Mouse (Mus musculus): ENCODE data around the gene Gimap1.
A peak's percentile ranks its signal among the peaks of the same experiment; 100 is the strongest.

Gene Gimap1

DNA sequence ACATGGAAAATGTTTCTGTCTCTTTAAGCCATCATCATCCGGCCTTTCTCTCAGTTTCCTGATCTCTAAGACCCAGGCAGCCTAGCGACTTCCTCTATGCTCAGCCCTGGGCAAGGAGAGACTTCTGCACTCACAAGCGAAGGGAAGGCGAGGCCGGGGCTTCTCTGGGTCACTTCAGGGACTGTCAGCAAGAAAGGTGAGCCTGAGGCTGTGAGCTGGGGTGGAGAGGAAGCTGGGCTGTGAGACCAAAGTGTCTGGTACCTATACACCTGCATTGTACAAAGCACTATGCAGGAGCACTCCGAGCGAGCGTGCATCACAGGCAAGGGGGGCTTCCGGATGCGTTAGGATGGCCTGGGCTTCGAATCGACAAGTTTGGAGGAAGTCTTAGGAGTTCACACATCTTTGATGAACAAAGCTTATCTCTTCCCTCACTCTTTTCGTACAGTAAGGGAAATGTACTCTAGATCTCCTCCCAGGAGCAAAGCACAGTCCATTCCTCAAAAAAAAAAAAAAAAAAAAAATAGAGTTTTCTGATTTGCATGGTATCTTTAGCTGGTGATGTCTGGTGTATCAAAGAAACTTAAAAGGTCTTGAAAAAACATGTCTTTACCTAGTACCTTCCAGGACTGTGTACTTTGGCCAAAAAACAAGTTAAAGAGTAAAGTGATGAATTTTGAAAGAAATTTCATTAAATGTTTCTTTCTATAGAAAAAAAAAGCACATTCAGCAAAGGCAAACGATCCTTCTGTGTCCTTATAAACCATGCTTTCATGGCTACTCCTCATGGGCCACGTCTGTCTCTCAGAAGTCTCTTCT is at the start of gene Gimap1:
Gene Gimap1, plus strand, starts transcription at position 94 of the 819 bp plus-strand sequence.
- DNase-seq = no peak

DNA sequence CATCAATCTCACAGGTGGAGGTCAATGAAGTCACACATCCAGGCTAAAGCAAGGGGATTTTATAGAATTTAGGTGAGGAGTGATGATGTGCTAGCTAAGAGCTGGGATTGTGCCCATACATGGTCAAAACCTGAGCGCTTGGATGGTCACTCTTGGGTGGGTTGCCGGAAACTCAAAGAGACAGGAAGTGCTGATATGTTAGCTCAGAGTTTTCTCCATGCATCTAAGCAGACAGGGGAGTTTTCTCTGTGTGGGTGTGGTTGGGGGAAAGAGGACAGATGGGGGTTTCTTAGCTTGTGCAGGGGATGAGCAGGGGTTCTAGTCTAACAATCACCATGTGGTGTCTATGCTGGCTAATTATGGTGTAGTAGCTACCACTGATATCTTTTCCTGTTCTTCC is 49.5 kb upstream of the Gimap1 start:
- no peak for DNase-seq

DNA sequence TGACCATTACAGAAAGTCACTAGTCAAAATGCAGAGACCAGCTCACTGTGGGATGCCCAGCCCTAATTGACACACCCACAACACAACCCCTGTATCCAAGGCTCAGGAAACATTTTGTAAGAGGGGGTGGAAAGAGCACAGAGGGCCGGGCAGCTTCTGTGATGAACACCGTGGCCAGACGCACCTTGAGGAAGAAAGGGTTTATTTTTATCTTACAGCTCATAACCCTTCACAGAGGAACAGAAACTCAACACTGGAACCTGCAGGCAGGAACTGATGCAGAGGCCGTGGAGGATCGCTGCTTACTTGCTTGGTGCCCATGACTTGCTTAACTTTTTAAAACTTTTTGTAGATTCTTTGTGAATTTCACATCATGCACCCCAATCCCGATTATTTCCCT is 45.9 kb upstream of the Gimap1 start:
- no peak for DNase-seq

DNA sequence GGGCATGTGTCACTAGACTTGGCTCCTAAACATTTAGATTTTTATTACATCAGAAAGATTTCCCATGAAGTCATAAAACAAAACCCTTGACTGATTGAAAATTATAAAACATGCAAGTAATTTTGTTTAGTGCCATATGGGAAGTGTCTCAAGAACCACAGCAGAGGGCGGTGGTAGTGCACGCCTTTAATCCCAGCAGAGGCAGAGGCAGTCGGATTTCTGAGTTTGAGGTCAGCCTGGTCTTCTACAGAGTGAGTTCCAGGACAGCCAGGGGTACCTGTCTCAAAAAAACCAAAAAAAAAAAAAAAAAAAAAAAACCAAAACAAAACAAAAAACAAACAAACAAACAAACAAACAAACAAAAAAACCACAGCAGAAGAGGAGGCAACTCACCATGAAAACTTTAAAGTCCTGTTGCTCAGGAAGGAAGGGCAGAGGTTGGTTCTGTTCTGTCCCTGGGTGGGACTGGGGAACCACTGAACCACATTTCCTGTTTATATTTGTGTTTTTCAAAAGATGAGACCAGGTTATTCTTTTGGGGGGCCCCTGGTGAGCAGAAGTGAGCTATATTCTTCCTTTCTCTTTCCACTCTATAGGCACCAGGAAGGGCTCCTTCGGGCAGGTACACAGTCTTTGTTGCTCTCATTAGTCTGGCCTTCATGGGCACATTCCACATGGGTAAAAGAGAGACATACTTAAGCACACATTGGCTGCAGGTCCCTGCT is 41.9 kb upstream of the Gimap1 start:
- DNase-seq = no peak

DNA sequence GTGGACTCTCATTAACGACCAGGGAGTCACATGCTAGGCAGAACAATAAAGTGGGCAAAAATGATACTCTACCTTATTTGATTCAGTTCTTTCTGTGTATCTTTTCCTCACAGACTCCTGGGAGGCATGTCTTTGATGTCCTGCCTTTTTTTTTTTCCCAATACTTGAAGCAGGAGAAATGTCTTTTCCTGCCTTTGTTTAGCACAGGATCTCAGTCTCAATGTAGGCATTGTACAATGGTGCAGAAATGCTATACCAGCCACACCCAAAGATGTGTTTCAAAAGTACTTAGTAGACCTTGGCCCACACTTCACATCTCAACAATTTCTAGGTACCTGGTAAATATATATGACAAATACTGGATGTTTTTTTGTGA is 41.3 kb upstream of the Gimap1 start:
- no peak for DNase-seq

DNA sequence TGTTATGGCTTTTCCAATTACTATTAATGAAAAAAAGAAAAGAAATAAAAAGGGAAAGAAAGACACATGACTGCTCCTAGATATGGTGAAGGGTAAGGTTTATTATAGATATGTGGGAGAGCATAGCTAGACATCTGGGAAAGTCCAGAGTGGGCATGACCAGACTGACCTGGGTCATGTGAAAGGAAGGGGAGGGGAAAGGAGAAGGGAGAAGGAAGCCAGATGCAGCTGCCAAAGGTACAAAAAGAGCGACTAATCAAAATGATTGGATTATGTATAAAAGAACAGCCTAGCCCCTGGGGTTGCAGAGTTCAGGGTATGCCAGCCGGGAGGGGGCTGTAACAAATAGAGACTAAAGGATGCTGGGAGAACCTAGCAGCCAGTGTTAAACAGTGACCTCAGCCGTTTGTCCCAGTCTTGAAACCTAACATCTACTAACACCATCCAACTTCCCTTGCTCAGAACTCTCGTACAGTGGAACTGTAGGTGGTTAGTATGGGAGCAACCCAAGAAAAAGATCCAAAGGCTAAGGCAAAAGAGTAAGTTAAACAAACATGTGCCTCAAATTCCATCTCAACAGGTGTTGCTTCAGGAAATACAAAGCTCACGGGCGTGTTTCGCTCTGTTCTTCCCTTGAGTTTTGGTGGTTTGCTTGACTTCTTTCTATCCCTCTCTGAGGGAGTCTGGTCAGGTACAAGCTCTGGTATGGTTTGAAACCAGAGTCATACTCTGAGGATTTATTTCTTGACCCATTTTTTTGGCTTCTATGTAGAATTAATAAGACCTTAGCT is 40.6 kb upstream of the Gimap1 start:
- no peak for DNase-seq

DNA sequence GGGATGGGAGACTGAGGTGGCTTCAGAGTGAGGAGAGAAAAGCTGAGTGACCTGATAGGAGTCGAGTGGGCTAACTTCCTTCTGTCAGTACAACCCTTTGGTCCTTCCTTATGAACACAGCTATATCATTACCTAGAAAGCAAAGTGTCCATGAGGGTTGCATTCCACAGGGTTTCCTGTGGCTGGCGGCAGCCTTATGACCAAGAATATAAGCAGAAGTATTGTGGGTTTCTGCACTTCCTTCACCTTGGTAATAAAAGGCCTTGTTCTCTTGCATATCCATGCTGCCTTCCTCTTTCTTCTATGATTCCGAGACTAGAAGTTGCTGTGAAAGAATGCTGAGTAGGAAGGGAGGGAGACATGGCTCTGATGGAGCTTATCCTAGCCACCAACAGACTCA is 40.0 kb upstream of the Gimap1 start:
- no peak for DNase-seq

DNA sequence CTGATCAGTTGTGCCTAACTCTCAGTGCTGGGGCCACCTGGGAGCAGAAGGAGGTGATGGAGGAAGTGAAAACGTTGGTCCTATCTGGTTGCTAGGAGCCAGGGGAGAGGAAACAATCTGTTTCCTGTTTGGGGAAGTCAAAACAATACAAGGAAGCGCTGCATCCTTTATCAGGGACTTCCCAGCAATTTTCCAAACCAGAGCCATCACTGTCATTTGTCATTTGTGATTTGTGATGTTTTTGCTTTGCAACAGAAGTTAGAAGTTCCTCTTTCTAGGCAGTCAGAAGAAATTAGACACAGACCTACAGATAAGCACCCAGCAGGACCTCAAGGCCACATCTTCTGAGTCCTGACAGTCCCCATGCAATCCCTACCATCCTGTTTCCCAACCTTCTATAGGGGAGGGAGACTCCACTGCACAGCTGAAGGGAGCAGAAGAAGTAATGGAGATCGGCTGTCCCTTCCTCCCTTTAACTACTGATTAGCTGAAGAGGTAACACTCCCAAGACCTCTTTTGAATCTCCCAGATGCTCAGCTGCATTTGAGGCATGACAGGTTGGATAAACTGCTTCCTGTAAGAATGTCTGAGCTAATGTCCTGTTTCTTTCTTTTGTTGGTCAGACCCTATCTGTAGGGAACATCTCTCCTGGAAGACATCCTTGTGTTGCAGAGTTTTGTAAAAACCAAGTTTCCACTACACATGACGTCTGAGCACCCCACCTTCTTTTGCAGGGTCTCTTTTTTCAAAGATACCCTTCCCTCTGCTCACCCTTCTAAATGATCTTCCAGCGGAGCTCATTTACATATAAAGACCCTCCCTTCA is 38.4 kb upstream of the Gimap1 start:
- no peak for DNase-seq

DNA sequence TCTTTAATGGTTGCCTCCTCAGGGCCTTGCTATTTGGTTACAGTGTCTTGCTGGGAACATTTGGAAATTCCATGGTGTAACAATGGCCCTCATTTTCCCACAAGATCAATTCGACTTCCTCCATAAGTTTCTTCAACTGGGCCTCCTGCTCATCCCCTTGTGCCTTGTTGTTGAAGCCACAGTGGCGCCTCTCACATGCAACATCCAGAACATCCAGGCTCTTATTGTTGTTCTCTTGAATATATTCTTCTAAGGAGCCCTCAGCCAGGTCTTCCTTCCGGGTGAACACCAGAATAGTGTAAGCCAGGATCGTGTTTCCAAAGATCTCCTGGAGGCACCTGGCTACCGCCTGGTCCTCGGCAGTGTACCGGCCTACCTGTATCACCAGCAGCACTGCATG is 36.7 kb upstream of the Gimap1 start:
- DNase-seq = no peak

DNA sequence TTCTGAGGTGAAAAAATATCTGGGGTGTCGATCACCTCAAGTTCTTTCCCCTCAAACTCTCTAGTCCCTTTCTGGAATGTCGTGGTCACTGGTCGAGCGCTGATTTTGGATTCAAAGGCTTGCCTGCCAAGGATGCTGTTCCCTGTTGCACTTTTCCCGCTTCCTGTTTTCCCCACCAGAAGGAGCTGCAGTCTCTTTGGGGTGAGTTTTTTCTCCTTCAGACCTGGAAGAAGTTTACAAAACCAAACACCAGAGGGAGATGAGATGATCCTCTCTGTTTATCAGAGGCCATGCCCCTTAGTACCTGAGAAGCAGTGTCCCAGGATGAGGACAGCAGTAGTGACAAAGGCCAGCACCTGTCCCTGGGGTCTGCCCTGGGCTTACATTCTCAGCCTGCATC is 36.3 kb upstream of the Gimap1 start:
- DNase-seq = no peak

DNA sequence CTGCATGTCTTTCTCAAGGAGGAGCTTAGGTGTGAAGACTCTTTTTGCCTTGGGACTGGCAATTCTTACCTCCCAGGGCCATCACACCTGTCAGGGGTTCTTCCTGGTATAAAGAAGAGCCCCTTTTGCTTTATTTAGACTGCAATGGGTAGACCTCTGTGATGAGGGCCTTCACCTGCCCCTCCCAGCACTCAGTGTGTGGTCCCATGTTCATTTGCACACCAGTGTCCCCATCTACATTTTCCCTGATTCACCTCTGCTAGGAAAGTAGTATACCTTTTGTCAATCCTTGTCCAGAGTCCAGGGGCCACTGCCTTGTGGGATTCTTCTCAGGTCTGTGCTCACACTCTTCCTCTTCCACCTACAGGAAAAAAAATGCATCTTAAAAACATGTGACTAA is 34.7 kb upstream of the Gimap1 start:
- no peak for DNase-seq

DNA sequence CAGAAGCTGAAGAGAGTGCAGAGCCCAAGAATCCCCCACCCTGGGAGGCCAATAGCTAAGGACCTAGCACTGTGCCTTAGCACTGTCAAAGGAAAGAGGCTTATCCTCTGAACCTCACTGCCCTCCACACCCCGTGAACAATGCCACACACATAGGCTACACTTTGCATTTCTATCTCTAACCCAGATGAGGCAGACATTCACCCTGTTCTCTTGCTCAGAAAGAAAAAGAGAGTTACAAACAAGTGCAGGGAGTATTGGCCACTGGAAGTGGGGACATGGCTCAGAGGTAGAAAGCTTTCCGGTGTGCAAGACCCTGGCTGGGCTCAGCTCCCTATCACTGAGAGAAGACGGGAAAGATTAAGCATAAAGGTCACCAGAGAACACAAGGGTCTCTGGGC is 32.7 kb upstream of the Gimap1 start:
- DNase-seq = no peak

DNA sequence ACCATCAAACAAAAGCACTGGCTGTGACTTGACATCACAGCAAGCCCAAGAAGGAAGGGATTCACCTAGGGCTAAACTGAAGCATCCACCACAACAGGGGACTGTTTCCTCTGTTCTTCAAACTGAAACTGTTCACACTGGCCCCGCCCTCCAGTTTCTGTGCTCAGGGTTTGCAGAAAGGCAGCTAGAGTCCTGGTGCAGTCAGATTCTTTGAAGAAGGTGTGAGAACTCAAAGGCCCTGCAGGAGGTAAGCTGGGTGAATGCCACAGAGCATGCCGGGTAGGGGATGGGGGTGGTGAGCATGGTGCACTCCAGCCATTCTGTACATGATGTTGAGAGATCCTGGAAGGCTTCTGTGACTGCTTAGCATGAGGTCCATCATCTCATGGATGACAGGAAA is 20.4 kb upstream of the Gimap1 start, which contains the start of the genes Gm28053 and Gimap7:
Gene Gm28053, plus strand, starts transcription at position 153 of the 400 bp plus-strand sequence.
Gene Gimap7, plus strand, starts transcription at position 167 of the 400 bp plus-strand sequence.
- no peak for DNase-seq

DNA sequence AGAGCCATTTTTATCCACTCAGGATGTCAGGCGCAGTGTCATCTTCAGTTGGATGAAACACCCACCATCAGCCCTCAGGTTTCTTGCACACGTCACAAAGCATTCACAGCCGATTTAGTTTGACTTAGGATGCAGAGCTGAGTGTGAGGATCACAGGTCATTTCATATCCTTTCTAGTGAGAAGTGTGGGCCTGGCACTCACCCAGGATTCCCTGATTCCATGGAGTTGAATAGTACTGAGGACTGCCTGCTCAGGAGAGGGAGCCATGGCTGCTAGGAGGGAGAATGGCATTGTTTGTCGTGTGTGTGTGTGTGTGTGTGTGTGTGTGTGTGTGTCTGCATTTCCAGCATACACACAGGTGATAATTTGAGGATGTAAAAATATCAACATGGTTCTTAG is 18.5 kb upstream of the Gimap1 start:
- DNase-seq = no peak

DNA sequence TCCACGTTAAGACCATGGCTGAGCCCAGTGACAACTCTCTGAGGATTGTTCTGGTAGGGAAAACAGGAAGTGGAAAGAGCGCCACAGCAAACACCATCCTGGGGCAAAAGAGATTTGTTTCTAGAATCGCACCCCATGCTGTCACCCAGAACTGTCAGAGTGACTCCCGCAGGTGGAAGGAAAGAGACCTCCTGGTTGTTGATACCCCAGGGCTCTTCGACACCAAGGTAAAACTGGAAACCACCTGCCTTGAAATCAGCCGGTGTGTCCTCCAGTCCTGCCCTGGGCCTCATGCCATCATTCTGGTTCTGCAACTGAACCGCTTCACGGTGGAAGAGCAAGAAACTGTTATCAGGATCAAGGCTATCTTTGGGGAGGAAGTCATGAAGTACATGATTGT is 15.4 kb upstream of the Gimap1 start:
- no peak for DNase-seq

DNA sequence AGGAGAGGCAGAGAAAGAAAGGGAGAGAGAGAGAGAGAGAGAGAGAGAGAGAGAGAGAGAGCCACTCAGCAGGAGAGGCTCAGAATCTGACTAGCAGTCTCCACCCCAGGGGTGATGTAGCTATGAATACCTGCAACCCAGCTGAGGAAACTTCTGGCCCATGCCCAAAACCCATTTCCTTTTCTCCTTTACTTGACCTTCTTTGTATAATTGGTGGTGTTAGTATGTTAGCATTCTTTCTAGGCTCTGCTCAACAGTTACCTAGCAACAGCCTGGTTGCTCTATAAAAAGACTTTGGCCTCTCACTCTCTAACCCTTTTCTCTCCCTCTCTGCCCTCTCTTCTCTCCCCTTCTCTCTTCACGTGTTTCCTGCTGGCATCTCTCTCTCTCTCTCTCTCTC is 13.4 kb upstream of the Gimap1 start:
- peak; percentile 12 for DNase-seq

DNA sequence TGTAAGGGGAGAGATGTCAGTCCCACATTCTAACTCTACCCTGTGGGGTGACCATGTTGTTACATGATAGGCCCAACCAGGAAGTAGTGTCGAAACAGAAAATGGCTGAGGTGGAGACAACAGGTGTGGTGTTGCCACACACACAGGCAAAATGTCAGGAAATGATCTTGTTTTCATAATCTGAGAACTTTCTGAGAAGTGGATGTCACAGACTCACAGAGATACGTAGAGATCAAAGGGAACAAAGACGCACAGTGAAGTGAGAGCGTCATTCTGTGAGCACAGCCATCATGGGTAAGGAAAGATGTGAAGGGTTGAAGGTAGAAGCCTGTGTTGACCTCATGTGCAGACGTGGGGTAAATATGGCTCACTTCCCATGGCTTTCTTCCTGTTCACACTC is 11.1 kb upstream of the Gimap1 start:
- no peak for DNase-seq

DNA sequence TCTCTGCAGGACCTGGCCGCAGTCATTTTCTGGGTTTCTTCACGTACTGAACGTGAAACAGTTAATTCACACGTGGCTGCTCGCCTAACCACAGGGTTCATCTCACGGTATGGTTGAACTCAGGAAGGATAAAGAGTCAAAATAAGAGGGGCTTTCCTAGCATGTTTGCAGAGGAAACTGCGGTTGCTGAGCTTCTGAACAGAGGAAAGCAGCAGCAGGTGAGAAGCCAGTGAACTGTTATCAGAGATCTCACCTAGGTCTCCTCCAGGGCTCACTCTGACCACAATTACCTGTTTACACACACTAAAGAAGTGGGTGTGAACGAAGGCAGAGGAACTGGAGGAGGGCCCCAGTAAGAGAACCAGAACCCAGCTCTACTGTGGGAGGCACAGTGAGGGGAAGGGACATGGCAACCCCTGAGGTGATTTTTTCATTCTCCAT is 6.0 kb upstream of the Gimap1 start:
- no peak for DNase-seq

DNA sequence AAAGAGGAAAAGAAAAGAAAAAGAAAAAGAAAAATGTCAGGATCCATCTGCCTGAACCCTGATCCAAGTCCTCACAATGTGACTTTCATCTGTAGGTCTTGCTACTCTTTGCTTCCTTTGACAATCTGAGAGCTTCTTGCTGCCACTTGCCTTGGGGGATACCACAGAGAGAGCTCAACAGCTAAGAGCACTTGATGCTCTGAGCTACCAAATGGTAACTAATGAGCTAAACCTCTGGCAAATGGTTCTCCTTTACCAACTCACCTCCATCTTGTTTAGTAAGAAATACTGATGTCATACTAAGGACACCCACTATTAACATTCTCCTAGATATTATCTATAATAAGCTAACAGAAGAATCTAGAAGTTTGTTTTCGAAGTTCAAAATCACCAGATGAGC is 5.2 kb upstream of the Gimap1 start:
- DNase-seq = no peak

DNA sequence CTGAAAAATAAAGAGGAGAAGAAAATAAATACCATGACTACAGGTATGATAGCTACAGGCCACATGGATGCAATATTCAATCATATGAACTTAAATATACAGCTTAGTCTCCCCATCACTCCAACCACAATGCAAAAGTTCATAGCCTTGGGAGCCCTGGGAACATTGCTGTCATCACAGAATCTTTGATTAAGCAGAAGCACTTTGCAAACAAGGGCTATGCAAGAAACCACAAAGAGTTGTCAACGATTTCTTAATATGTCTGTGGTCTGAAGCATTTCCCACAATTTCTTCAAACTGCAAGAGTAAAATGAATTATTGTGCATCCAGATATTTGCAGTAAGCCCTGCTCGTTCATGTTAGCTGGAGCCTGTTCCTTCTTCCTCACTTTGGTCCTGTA is 1.8 kb upstream of the Gimap1 start:
- no peak for DNase-seq

DNA sequence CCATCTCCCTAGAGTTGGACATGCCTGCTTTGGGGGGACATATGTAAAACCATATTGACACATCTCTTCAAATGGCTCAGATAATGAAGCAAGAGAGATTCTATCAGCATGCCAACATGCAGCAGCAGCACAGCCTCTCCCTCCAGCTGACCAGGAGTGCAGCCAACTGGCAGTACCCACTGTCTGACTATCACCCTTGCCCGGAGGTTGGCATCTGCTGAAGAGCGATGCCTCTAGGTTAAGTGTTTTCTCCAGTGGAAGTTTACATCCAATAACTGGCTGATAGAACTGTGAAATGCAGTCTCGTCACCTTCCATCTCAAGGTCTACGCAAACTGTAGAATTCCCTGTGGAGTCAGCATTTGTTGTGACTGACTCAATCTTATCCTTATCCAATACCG is 1.2 kb upstream of the Gimap1 start:
- DNase-seq = no peak

DNA sequence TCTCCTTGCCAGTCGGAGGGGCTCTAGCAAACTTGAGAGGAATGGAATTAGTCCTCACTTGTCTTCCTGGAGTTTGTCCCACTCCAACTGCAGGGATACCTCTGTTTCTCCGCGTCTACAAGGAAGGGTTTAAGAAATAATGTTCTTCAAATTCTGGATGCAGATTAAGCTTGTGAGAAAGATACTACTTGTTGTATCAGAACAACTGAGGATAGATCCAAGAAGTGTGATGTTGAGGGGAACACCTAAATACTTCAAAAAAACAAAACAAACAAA is 864 bp downstream of the Gimap1 start:
- no peak for DNase-seq

Measured in right cerebral cortex, postnatal 14 days (tissue).